Mouse (Mus musculus): ENCODE results near the gene Atg3.

- no peak for TF ChIP-seq CTCF (IDR thresholded peaks at IDR 0.05; ENCODE audit: low read depth)
- TF ChIP-seq EP300 (optimal IDR thresholded peaks at IDR 0.05), result no peak
Measured at GRCm38 (mm10) chr16:45120844-45121425, 37.6 kb upstream of the Atg3 start.

Data from stomach, postnatal 0 days (tissue).